Mouse (Mus musculus): Measurements from ENCODE around the gene Atp13a5. TPM values are rescaled to one million over a fixed set of nuclear protein-coding genes. Genes with fewer than 3 reads are reported as not detected.

Gene Atp13a5
- total and polyA plus RNA-seq, 2 experiments from 2014 or later = 7.4 to 8.2 TPM

- 88% methylated on average over 2 of the region's 2 CpGs for WGBS
- Histone ChIP-seq H3K9ac (replicated peaks; ENCODE audit: low read length, poor library complexity, severe bottlenecking) (no peak overlapping the region), H3K9me3 (ENCODE audit: low read length) (no peaks in the 10 kb centered on the region), H3K4me1 (ENCODE audit: insufficient read depth, low read length) (no peaks in the 10 kb centered on the region), H3K4me3 (ENCODE audit: low read depth, low read length) (no peak overlapping the region), H3K27me3 (ENCODE audit: insufficient read depth, low read length) (no peaks in the 10 kb centered on the region), H3K36me3 (ENCODE audit: insufficient read depth, low read length) (no peaks in the 10 kb centered on the region), H3K4me2 (ENCODE audit: low read depth, low read length, poor library complexity, severe bottlenecking) (no peak overlapping the region), H3K27ac (ENCODE audit: low read depth, low read length) (no peak overlapping the region)
- DNase-seq (ENCODE audit: low spot score) = no peak
- no peak for TF ChIP-seq CTCF (IDR thresholded peaks at IDR 0.05)
- ATAC-seq (ENCODE audit: low FRiP score) = no peak
Measured at GRCm38 (mm10) chr16:29201146-29201545, 177.4 kb downstream of the Atp13a5 start.

GRCm38 (mm10) chr16:29198461-29198860, 180.1 kb downstream of the Atp13a5 start:
- WGBS = 23% methylated on average over 5 of the region's 5 CpGs
- H3K27me3 ChIP-seq (ENCODE audit: insufficient read depth, low read length) = no peaks in the 10 kb centered on the region
- no peak overlapping the region for H3K27ac ChIP-seq (ENCODE audit: low read depth, low read length)
- H3K9ac ChIP-seq (replicated peaks; ENCODE audit: low read length, poor library complexity, severe bottlenecking) = no peak overlapping the region
- no peak overlapping the region for H3K4me2 ChIP-seq (ENCODE audit: low read depth, low read length, poor library complexity, severe bottlenecking)
- DNase-seq (ENCODE audit: low spot score) = peak; percentile 48
- no peaks in the 10 kb centered on the region for H3K4me1 ChIP-seq (ENCODE audit: insufficient read depth, low read length)
- no peak for ATAC-seq (ENCODE audit: low FRiP score)
- H3K9me3 ChIP-seq (ENCODE audit: low read length) = no peaks in the 10 kb centered on the region
- no peaks in the 10 kb centered on the region for H3K36me3 ChIP-seq (ENCODE audit: insufficient read depth, low read length)
- no peak overlapping the region for H3K4me3 ChIP-seq (ENCODE audit: low read depth, low read length)
- TF ChIP-seq CTCF (IDR thresholded peaks at IDR 0.05) = no peak

- no peak overlapping the region for H3K4me3 ChIP-seq (ENCODE audit: low read depth, low read length)
- H3K36me3 ChIP-seq (ENCODE audit: insufficient read depth, low read length) = no peaks in the 10 kb centered on the region
- ATAC-seq (ENCODE audit: low FRiP score) (0 out of 2 replicates have a peak, but pooled peaks have one; percentile 5), DNase-seq (ENCODE audit: low spot score) (peak; percentile 60)
- TF ChIP-seq CTCF (IDR thresholded peaks at IDR 0.05) = no peak
- H3K9ac ChIP-seq (replicated peaks; ENCODE audit: low read length, poor library complexity, severe bottlenecking) = no peak overlapping the region
- H3K27me3 ChIP-seq (ENCODE audit: insufficient read depth, low read length) = no peaks in the 10 kb centered on the region
- no peak overlapping the region for H3K4me2 ChIP-seq (ENCODE audit: low read depth, low read length, poor library complexity, severe bottlenecking)
- no peak overlapping the region for H3K27ac ChIP-seq (ENCODE audit: low read depth, low read length)
- WGBS = 70% methylated on average over 1 of the region's 1 CpGs
- H3K4me1 ChIP-seq (ENCODE audit: insufficient read depth, low read length) = no peaks in the 10 kb centered on the region
- H3K9me3 ChIP-seq (ENCODE audit: low read length) = no peaks in the 10 kb centered on the region
Measured at GRCm38 (mm10) chr16:29195156-29195555, 183.4 kb downstream of the Atp13a5 start.

- peak; percentile 72 for DNase-seq (ENCODE audit: low spot score)
Measured at GRCm38 (mm10) chr16:29193981-29194380, 184.6 kb downstream of the Atp13a5 start.

GRCm38 (mm10) chr16:29192911-29193310, 185.6 kb downstream of the Atp13a5 start:
- DNase-seq (ENCODE audit: low spot score) = peak; percentile 69
- TF ChIP-seq CTCF (IDR thresholded peaks at IDR 0.05) = no peak
- ATAC-seq (ENCODE audit: low FRiP score) = no peak
- no peaks in the 10 kb centered on the region for H3K36me3 ChIP-seq (ENCODE audit: insufficient read depth, low read length)
- no peak overlapping the region for H3K4me2 ChIP-seq (ENCODE audit: low read depth, low read length, poor library complexity, severe bottlenecking)
- 36% methylated on average over 5 of the region's 5 CpGs for WGBS
- H3K9me3 ChIP-seq (ENCODE audit: low read length) = no peaks in the 10 kb centered on the region
- no peaks in the 10 kb centered on the region for H3K4me1 ChIP-seq (ENCODE audit: insufficient read depth, low read length)
- H3K4me3 ChIP-seq (ENCODE audit: low read depth, low read length) = no peak overlapping the region
- H3K9ac ChIP-seq (replicated peaks; ENCODE audit: low read length, poor library complexity, severe bottlenecking) = no peak overlapping the region
- no peaks in the 10 kb centered on the region for H3K27me3 ChIP-seq (ENCODE audit: insufficient read depth, low read length)
- no peak overlapping the region for H3K27ac ChIP-seq (ENCODE audit: low read depth, low read length)

More at GRCm38 (mm10) chr16:29193981-29194380, 184.6 kb downstream of the Atp13a5 start:
- Histone ChIP-seq H3K4me1 (ENCODE audit: insufficient read depth, low read length) (no peaks in the 10 kb centered on the region), H3K9me3 (ENCODE audit: low read length) (no peaks in the 10 kb centered on the region), H3K9ac (replicated peaks; ENCODE audit: low read length, poor library complexity, severe bottlenecking) (no peak overlapping the region), H3K36me3 (ENCODE audit: insufficient read depth, low read length) (no peaks in the 10 kb centered on the region), H3K4me2 (ENCODE audit: low read depth, low read length, poor library complexity, severe bottlenecking) (no peak overlapping the region), H3K27me3 (ENCODE audit: insufficient read depth, low read length) (no peaks in the 10 kb centered on the region), H3K27ac (ENCODE audit: low read depth, low read length) (no peak overlapping the region), H3K4me3 (ENCODE audit: low read depth, low read length) (no peak overlapping the region)
- ATAC-seq (ENCODE audit: low FRiP score) = no peak
- 68% methylated on average over 4 of the region's 4 CpGs for WGBS
- no peak for TF ChIP-seq CTCF (IDR thresholded peaks at IDR 0.05)

Other genes starting within 250 kb of the Atp13a5 start
- gene Hrasls, start 169.0 kb downstream of the Atp13a5 start, total RNA-seq (2014; rRNA removed) = 13.4 and 20.3 TPM in 2 replicates
- gene Hrasls, start 169.0 kb downstream of the Atp13a5 start, polyA plus RNA-seq (2015; fragmentation: Nextera tagmentation; extraction: Ambion mirVana) = 6.7 and 7.0 TPM in 2 replicates
- 3.0 and 5.9 TPM in 2 replicates for gene Atp13a4, start 166.1 kb upstream of the Atp13a5 start, total RNA-seq (2014; rRNA removed)
- gene Atp13a4, start 166.1 kb upstream of the Atp13a5 start, polyA plus RNA-seq (2015; fragmentation: Nextera tagmentation; extraction: Ambion mirVana) = 3.1 and 4.2 TPM in 2 replicates
- gene Opa1, start 200.6 kb upstream of the Atp13a5 start, total RNA-seq (2014; rRNA removed) = 77.4 and 106 TPM in 2 replicates
- gene Opa1, start 200.6 kb upstream of the Atp13a5 start, polyA plus RNA-seq (2015; fragmentation: Nextera tagmentation; extraction: Ambion mirVana) = 42.5 and 43.9 TPM in 2 replicates